Mouse (Mus musculus): ENCODE measurements around the gene Iqcc.

DNA sequence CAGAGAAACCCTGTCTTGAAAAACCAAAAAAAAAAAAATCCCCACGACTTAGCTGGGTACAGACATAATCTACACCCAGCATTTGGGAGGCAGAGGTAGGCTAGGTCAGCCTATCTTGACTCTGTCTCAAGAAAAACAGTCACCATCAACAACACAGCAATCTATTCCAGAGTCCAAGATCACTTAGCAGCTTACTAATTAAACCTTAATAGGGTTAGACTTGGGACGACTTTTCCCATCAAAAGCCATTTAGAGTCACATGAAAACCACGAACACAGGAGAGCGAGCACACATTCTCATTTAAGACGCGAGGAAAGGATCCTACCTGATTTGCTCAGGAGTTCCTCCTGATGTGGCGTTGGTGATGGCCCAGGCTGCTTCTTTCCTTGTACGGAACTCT is 31.5 kb upstream of the Iqcc start:
- no peak for TF ChIP-seq CTCF (IDR thresholded peaks at IDR 0.05; ENCODE audit: borderline replicate concordance, insufficient read depth, low read depth, low read length)
- TF ChIP-seq POLR2A (IDR thresholded peaks at IDR 0.05; ENCODE audit: borderline replicate concordance, insufficient read depth, low read length) = no peak

Measured in cerebellum, adult 2 months (tissue).